Mouse (Mus musculus) neural tube, embryonic 12.5 days (tissue): ENCODE results near the gene Angptl8. TPM values are rescaled to one million over a fixed set of nuclear protein-coding genes. Genes with fewer than 3 reads are reported as not detected.

ENCODE experiments used
- ATAC-seq: fragments of 200-750 bp; cut with Nextera tagmentation; 2 replicates; pipeline ENCODE4 v1.8.0; 2017; ENCODE audit warnings: low read depth, mild to moderate bottlenecking, moderate TSS enrichment, moderate library complexity; ENCODE audit not compliant: low FRiP score
- H3K27ac ChIP-seq: fragments of 300-500 bp; sonication (generic); 2 replicates; pipeline ENCODE4 v1.5.1; 2016
- H3K27me3 ChIP-seq: fragments of 300-500 bp; sonication (generic); replicated peaks from 2 replicates; pipeline ENCODE4 v1.6.1; 2016; ENCODE audit warnings: mild to moderate bottlenecking
- H3K36me3 ChIP-seq: fragments of 300-500 bp; sonication (generic); 2 replicates; pipeline ENCODE4 v1.6.1; 2016; ENCODE audit warnings: mild to moderate bottlenecking
- H3K4me1 ChIP-seq: fragments of 300-500 bp; sonication (generic); 2 replicates; pipeline ENCODE4 v1.6.1; 2016
- H3K4me2 ChIP-seq: fragments of 300-500 bp; sonication (generic); replicated peaks from 2 replicates; pipeline ENCODE4 v1.6.1; 2016; ENCODE audit warnings: mild to moderate bottlenecking
- H3K4me3 ChIP-seq: fragments of 300-500 bp; sonication (generic); 2 replicates; pipeline ENCODE4 v1.5.1; 2016
- H3K9ac ChIP-seq: fragments of 300-500 bp; sonication (generic); 2 replicates; pipeline ENCODE4 v1.6.1; 2016; ENCODE audit warnings: mild to moderate bottlenecking
- H3K9me3 ChIP-seq: fragments of 300-500 bp; sonication (generic); 2 replicates; pipeline ENCODE4 v1.6.1; 2016; ENCODE audit warnings: mild to moderate bottlenecking
- WGBS: fragments of 180-500 bp; shearing (Covaris S2); methylation state at CpG from one replicate; pipeline ENCODE4 v1.1.7; 2016; 5-methylcytosine and 5-hydroxymethylcytosine counted together
- polyA plus RNA-seq: library from polyadenylated mRNA; unstranded; fragments of >200 nt; fragmentation: Nextera tagmentation; extraction: Ambion mirVana; gene quantifications from 2 replicates; pipeline ENCODE4 v1.2.1, GENCODE M21; 2016

Angptl8 gene
- polyA plus RNA-seq, 1 experiment from 2014 or later = 0.53 TPM

DNA sequence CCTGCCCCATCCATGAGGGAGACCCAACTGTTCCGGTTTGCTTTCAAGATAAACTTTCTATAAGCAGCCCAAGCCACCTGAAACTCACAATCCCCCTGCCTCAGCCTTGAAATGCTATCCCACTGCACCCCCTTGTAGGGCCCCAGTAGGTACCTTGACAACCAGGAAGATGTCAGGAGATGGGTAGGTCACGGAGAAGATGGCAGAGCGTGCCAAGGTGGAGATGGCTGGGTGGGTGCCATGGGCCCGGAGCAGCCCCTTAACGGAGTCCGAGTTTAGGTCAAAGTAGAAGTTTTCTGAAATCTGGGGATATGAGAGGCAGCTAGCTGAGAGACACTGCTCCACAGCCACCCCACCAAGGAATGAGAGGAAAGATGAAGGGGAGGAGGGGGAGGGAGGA lies 6.0 kb downstream of the Angptl8 start:
- Histone ChIP-seq H3K9me3 (no peaks in the 10 kb centered on the region), H3K27ac (no peak overlapping the region), H3K9ac (no peak overlapping the region), H3K4me2 (no peak overlapping the region), H3K27me3 (no peaks in the 10 kb centered on the region), H3K4me1 (no peaks in the 10 kb centered on the region), H3K4me3 (no peak overlapping the region), H3K36me3 (0 out of 2 replicates have a peak, but pooled peaks cover 9% of the 10 kb centered on the region)
- 95% methylated on average over 6 of the region's 6 CpGs for WGBS
- ATAC-seq = no peak

DNA sequence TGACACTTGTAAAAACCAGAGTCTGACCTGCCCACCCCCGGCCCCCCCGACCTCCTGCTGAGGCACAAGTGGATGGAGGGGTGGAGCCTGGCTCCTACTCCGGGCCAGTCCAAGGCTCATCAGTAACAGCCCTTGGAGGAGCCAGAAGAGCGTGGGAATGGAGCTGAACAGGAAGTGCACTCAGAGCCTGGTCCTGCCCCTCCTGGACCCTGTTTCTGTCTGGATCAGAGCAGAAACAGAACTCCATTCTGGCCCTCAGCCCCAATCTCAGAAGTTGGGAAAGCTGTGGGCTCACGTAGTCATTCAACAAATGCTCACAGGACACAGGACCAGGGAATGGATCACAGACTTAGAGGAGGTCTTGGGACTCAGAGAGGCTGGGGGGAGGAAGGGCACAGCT lies 7.1 kb downstream of the Angptl8 start:
- no peak overlapping the region for H3K4me3 ChIP-seq
- H3K4me2 ChIP-seq = no peak overlapping the region
- H3K9me3 ChIP-seq = no peaks in the 10 kb centered on the region
- no peak overlapping the region for H3K9ac ChIP-seq
- H3K27ac ChIP-seq = no peak overlapping the region
- 59% methylated on average over 5 of the region's 5 CpGs for WGBS
- H3K4me1 ChIP-seq = peaks cover 9% of the 10 kb centered on the region
- H3K36me3 ChIP-seq = 0 out of 2 replicates have a peak, but pooled peaks cover 9% of the 10 kb centered on the region
- H3K27me3 ChIP-seq = no peaks in the 10 kb centered on the region
- ATAC-seq = no peak

DNA sequence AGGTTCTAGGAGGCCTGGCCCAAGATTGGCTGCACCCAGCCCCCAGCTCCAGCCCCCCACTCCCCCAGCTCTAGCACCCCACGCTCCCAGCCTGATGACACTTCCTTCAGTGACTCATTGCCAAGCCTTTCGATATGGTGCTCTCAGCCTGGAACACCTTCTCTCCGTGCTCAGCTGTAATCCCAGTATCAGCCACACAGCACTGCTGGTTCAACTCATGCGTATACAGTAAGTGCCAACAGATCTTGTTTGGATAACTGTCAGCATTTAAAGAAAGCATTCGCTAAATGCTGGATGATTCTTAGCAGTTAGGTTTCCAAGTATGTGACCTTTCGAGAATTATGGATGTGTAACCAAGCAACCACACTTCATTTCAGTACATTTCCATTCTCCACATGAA lies 7.8 kb downstream of the Angptl8 start:
- WGBS = 83% methylated on average over 6 of the region's 6 CpGs
- no peak for ATAC-seq

DNA sequence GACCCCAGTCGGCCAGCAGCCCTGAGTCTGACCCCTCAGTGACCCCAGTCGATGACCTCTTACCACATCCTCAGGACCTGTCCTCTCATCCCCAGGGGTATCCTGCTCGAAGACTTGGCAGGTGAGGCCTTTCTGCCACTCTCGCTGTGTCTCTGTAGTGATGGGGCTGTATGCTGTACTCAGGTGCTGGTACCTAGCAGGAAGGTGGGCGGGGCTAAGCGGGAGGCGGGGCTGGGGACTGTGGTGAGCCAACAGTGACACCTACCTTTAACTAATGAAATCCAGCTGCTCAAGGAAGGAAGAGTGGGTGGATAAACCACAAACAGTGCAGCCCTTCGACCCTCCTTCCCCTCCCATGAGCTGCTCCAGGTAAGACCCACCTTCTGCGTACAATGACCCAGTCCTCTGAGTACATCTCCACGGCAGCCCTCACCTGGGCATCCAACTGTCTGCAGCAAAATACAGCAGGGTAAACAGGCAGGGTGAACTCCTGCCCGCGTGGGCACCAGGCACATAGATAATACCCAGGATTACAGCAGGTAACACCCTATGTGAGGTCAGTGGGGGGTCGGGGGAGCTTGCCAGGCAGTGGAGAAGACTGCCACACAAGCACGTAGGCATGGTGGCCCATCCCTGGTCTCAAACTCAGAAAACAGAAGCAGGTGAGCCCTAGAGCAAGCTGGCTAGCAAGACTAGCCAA lies 10.2 kb downstream of the Angptl8 start:
- no peak overlapping the region for H3K4me2 ChIP-seq
- no peak overlapping the region for H3K9ac ChIP-seq
- peaks cover 18% of the 10 kb centered on the region for H3K4me1 ChIP-seq
- H3K4me3 ChIP-seq = no peak overlapping the region
- H3K36me3 ChIP-seq = 0 out of 2 replicates have a peak, but pooled peaks cover 6% of the 10 kb centered on the region
- no peak for ATAC-seq
- H3K27ac ChIP-seq = no peak overlapping the region
- 51% methylated on average over 14 of the region's 14 CpGs for WGBS
- no peaks in the 10 kb centered on the region for H3K9me3 ChIP-seq
- no peaks in the 10 kb centered on the region for H3K27me3 ChIP-seq

More for the DNA sequence above, 7.8 kb downstream of the Angptl8 start:
- no peak overlapping the region for H3K4me3 ChIP-seq
- H3K27ac ChIP-seq = no peak overlapping the region
- peaks cover 16% of the 10 kb centered on the region for H3K4me1 ChIP-seq
- H3K9ac ChIP-seq = no peak overlapping the region
- no peak overlapping the region for H3K4me2 ChIP-seq
- H3K36me3 ChIP-seq = 0 out of 2 replicates have a peak, but pooled peaks cover 6% of the 10 kb centered on the region
- H3K9me3 ChIP-seq = no peaks in the 10 kb centered on the region
- no peaks in the 10 kb centered on the region for H3K27me3 ChIP-seq

DNA sequence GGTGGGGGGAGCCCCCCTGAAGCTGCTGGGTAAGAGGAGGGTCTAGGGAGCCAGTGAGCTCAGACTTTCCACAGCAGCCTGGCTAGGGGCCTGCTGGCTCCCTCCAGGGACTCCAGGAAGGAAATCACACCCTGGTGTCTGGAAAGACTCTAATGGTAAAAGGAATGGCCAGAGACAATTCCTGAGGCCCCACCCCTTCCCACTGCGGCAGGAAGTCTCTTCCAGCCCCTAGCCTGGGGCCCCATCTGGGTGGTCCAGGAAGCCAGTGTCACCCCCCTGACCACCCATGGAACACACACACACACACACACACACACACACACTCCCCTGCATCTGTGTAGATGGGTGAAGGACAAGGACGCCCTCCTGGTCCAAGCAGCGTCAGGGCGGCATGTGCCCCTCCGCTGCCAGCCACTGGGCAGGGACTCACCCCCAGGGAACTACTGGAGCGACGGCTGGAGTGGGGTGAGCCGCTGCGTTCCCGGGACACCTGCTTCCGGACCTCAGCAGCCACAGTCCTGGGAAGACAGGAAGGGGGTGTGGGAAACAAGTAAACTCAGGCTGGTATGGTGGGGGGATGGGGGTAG lies 11.5 kb downstream of the Angptl8 start:
- no peaks in the 10 kb centered on the region for H3K27me3 ChIP-seq
- ATAC-seq = 0 out of 2 replicates have a peak, but pooled peaks have one; percentile 23
- peak overlapping the region; percentile 50 for H3K4me2 ChIP-seq
- 6% methylated on average over 11 of the region's 11 CpGs for WGBS
- H3K36me3 ChIP-seq = 0 out of 2 replicates have a peak, but pooled peaks cover 6% of the 10 kb centered on the region
- peaks cover 22% of the 10 kb centered on the region for H3K4me1 ChIP-seq
- no peaks in the 10 kb centered on the region for H3K9me3 ChIP-seq
- no peak overlapping the region for H3K27ac ChIP-seq
- H3K4me3 ChIP-seq = no peak overlapping the region
- H3K9ac ChIP-seq = peak overlapping the region; percentile 42; the same call in 1 of the 2 replicates

DNA sequence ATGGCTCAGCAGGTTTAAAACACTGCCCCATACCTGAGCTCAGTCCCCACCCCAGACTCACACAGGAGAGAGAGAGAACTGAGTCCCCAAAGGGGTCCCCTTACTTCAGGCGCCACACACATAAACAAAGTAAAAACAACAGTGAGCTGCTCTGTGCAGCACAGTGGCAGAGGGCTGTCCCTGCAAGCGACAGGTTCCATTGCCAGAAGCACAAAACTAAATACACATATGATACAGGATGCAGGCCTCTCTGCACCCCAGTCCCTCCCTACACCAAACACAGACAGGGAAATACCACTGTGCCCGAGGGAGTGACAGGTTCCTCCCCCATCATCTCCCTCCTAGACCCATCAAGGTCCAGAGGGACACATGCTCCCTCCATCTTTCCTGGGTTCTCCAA lies 12.1 kb downstream of the Angptl8 start:
- Histone ChIP-seq H3K4me3 (no peak overlapping the region), H3K9me3 (no peaks in the 10 kb centered on the region), H3K4me1 (peaks cover 27% of the 10 kb centered on the region), H3K36me3 (0 out of 2 replicates have a peak, but pooled peaks cover 6% of the 10 kb centered on the region), H3K27ac (no peak overlapping the region), H3K9ac (no peak overlapping the region), H3K4me2 (peak overlapping the region; percentile 50; the same call in 1 of the 2 replicates), H3K27me3 (no peaks in the 10 kb centered on the region)
- 18% methylated on average over 3 of the region's 3 CpGs for WGBS
- no peak for ATAC-seq

DNA sequence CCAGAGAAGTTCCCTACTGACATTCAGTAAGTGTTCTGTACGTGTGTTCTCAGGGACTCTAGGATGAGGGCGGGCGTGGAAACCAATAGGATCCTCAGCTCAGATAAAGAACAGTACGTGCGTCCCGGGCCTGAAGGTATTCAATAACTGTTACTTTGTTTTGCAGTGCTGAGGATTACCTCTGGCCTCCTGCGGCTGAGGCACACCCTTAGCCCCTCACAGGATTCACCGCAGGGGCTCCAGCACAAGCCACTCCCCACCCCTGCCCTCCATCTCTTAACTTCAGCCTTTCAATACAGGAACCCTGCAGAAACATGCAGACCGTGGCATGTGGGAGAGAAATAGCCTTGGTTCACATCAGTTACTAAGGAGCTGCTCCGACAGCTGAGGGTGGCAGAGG lies 12.6 kb downstream of the Angptl8 start:
- Histone ChIP-seq H3K27ac (no peak overlapping the region), H3K27me3 (no peaks in the 10 kb centered on the region), H3K9me3 (no peaks in the 10 kb centered on the region), H3K36me3 (0 out of 2 replicates have a peak, but pooled peaks cover 6% of the 10 kb centered on the region), H3K4me1 (peaks cover 32% of the 10 kb centered on the region), H3K9ac (no peak overlapping the region), H3K4me2 (0 out of 2 replicates have a peak overlapping the region, but pooled peaks have one; percentile 50), H3K4me3 (no peak overlapping the region)
- 26% methylated on average over 10 of the region's 10 CpGs for WGBS
- no peak for ATAC-seq

DNA sequence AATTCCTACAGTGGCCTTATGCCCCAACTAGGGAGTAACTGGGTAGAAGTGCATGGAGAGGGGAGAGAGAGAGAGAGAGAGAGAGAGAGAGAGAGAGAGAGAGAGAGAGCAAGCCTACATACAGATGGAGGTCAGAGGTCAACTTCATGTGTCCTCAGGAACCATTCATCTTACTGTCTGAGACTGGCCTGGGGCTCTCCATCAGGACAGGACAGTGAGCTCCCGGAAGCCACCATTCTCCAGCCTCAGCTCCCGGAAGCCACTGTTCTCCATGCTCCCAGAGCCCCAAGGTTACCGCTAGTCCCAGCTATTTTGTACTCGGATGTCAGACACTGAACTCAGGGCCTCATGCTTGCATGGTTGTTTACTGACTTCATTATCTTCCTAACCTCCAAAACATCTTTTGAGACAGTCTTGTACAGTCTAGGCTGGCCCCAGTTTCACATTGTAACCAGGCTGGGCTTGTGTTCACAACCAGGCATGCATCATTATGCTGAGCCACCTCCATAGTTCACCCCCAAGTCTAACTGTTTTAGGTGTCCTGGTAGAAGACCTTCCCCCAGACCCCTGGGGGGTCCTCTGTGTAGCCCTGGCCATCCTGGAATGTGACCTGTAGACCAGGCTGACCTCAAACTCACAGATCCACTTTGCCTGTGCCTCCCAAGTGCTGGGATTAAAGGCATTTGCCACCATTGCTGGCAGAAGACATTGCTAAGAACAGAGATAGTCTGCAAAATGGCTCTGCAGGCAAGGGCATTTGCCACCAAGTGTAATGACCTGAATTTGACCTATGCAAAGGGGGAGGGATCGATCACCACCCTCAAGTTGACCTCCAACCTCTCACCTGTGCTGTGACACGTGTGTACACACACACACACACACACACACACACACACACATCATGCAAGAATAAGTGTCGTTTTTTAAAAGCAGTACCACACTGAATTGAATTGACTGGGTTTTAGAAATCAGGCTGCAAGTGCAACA lies 14.7 kb downstream of the Angptl8 start:
- no peak overlapping the region for H3K27ac ChIP-seq
- 64% methylated on average over 7 of the region's 7 CpGs for WGBS

DNA sequence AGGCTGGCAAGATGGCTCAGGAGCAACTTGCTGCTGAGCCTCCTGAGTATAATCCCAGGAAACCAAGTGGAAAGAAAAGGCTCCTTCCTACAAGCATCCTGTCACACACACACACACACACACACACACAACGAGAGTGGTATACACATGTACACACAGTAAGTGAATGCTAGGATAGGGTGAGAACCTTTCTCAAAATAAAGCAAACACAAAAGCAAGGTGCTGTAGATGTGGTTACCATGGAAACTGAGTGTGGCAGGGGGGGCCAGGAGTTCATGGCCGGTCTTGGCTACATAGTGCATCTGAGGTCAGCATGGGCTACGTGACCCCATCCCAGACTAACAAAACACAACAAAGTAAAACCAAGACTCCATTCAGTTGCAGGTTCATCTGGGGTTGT lies 15.8 kb downstream of the Angptl8 start:
- peaks cover 33% of the 10 kb centered on the region for H3K4me1 ChIP-seq
- H3K9me3 ChIP-seq = no peaks in the 10 kb centered on the region
- H3K4me2 ChIP-seq = peak overlapping the region; percentile 67; the same call in 1 of the 2 replicates
- H3K27me3 ChIP-seq = no peaks in the 10 kb centered on the region
- no peak for ATAC-seq
- WGBS = 77% methylated on average over 3 of the region's 3 CpGs
- H3K36me3 ChIP-seq = no peaks in the 10 kb centered on the region
- H3K9ac ChIP-seq = no peak overlapping the region
- H3K27ac ChIP-seq = no peak overlapping the region
- H3K4me3 ChIP-seq = no peak overlapping the region

More for the DNA sequence above, 14.7 kb downstream of the Angptl8 start:
- no peak for ATAC-seq
- peak overlapping the region; percentile 24; the same call in 1 of the 2 replicates for H3K4me2 ChIP-seq
- H3K9me3 ChIP-seq = no peaks in the 10 kb centered on the region
- H3K9ac ChIP-seq = no peak overlapping the region
- peaks cover 33% of the 10 kb centered on the region for H3K4me1 ChIP-seq
- no peak overlapping the region for H3K4me3 ChIP-seq
- H3K36me3 ChIP-seq = 0 out of 2 replicates have a peak, but pooled peaks cover 4% of the 10 kb centered on the region
- H3K27me3 ChIP-seq = no peaks in the 10 kb centered on the region

DNA sequence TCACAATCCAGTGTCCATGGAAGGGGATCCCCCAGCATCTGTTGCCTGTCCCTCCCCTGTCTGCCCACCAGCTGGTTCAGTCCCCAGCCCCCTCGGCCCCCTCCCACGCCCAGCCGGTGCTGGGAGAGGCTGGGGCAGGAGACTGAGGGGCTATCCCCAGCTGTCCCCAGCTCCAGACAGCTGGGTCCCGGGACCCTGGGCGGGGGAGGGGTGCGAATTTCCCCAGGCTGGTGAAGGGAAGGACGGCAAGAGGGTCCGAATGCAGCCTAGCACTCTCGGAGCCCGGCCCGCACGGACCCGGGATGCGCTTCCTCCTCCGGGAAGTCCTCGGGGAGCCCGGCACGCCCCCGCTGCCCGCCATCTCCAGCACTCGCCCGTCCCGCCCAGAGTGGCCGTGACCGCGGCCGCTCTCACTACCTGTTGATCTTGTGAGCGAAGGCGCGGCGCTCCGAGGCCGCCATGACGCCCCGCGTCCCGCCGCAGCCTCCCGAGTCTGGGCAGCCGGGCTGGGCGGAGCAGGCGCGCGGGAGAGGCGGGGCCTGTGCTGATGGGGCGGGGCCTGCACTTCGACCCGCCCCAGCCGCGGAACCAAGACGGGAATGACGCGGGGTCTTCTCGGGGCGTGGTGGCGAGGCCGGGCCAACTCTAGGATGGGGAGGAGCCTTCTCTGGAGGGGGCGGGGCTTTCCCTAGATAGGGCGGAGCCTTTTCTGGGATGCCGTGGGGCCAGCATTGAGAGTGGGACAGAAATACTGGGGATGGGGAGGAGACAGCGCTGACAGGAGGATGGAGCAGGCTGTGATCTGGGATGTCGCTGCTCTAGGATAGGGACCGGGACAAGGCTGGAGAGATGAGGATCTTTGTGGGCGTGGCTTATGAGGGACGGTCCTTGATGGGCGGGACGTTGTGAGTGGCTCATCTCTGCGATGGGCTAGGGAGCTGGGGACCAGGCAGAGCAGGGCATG lies 17.1 kb downstream of the Angptl8 start, which contains the start of gene Dock6:
TSS of gene Dock6 (minus strand) at position 508 of the 964 bp plus-strand sequence.
- H3K27me3 ChIP-seq = no peaks in the 10 kb centered on the region
- H3K9ac ChIP-seq = peak within 1 kb of the TSS; percentile 71
- no peaks in the 10 kb centered on the region for H3K36me3 ChIP-seq
- peak; percentile 87 for ATAC-seq
- peak within 1 kb of the TSS; percentile 57 for H3K4me3 ChIP-seq
- no peak within 1 kb of the TSS for H3K27ac ChIP-seq
- under 1% methylated on average over 68 of the region's 68 CpGs for WGBS
- peaks cover 23% of the 10 kb centered on the region; the same call in 1 of the 2 replicates for H3K4me1 ChIP-seq
- no peaks in the 10 kb centered on the region for H3K9me3 ChIP-seq
- peak within 1 kb of the TSS; percentile 67 for H3K4me2 ChIP-seq

DNA sequence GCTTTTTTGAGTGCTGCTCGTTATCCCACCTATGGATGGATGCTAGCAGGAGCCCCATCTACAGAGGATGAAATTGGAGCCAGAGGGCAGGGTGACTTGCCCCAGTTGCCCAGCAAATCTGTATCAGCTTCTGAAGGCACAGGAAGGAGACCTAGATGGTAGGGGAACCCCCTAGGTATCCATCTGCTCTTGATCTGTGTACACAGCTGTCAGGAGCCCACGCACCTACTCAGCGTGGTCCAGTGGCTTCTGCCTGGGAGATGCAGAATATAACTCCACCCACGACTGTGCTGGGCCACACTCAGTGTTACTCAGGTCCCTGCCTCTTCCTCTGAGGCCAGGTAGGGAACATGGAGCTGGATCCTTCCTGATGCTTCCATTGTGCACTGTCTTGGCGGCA lies 18.7 kb downstream of the Angptl8 start:
- Histone ChIP-seq H3K27me3 (no peaks in the 10 kb centered on the region), H3K36me3 (no peaks in the 10 kb centered on the region), H3K9ac (no peak overlapping the region), H3K4me2 (no peak overlapping the region), H3K4me3 (no peak overlapping the region), H3K9me3 (no peaks in the 10 kb centered on the region), H3K4me1 (peaks cover 15% of the 10 kb centered on the region; the same call in 1 of the 2 replicates), H3K27ac (no peak overlapping the region)
- ATAC-seq = no peak
- WGBS = 75% methylated on average over 5 of the region's 5 CpGs
